Mouse (Mus musculus) G1E (cell line): ENCODE results near the gene Actn1.

Experiments used
- CTCF ChIP-seq: IDR thresholded peaks from 2 replicates; pipeline ENCODE4 v1.5.1; 2012; ENCODE audit warnings: low read depth, low read length, inconsistent platforms, mixed read lengths
- GATA1 ChIP-seq: IDR thresholded peaks from 2 replicates; pipeline ENCODE4 v1.6.1; 2012; ENCODE audit warnings: borderline replicate concordance, low read length, inconsistent platforms, mixed read lengths
- GATA2 ChIP-seq: IDR thresholded peaks from 2 replicates; pipeline ENCODE4 v1.6.1; 2012; ENCODE audit warnings: low read depth, low read length, inconsistent platforms, borderline replicate concordance
- POLR2AphosphoS5 ChIP-seq: IDR thresholded peaks from 2 replicates; pipeline ENCODE4 v1.6.1; 2012; ENCODE audit warnings: low read depth, low read length, inconsistent platforms; ENCODE audit not compliant: insufficient replicate concordance
- TAL1 ChIP-seq: conservative IDR thresholded peaks from 2 replicates; pipeline ENCODE4 v1.6.1; 2012; ENCODE audit warnings: low read depth, low read length, inconsistent platforms, mixed read lengths

DNA sequence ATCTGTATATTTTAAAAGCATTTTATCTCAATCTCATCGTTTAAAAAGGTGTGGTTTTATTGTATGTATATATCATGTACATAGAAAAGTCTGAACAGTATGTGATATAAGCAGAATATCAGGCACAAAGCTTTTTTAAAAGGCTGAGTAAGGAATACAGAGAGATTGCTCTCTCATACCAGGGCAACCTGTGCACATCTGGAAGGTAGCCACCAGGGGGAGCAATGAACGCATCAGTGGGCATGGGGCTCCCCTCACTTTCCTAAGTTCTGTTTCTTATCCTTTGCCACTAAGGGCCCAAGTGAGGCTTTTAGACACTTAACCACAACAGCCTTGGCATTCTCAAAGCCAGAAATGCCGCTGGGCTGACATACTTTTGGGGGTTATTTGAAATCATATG is 61.7 kb downstream of the Actn1 start:
- TF ChIP-seq CTCF: peak; percentile 90
- no peak for TF ChIP-seq TAL1
- TF ChIP-seq GATA1: no peak
- TF ChIP-seq POLR2AphosphoS5: no peak
- TF ChIP-seq GATA2: no peak
